Mouse (Mus musculus) limb, embryonic 14.5 days (tissue): Measurements from ENCODE around the gene Col4a3bp. TPM values are rescaled to one million over a fixed set of nuclear protein-coding genes. Genes with fewer than 3 reads are reported as not detected.

Source experiments
- ATAC-seq: fragments of 200-750 bp; cut with Nextera tagmentation; 2 replicates; pipeline ENCODE4 v1.8.0; 2017; ENCODE audit warnings: low read depth, moderate number of reproducible peaks, moderate TSS enrichment; ENCODE audit not compliant: low FRiP score
- DNase-seq: peaks from one replicate; pipeline ENCODE4 v3.0.0-alpha.2; 2015; ENCODE audit warnings: low spot score
- H3K27ac ChIP-seq: fragments of 300-500 bp; sonication (generic); replicated peaks from 2 replicates; pipeline ENCODE4 v1.5.1; 2014; ENCODE audit warnings: low read depth, mild to moderate bottlenecking, low read length, moderate library complexity, mixed read lengths
- H3K27me3 ChIP-seq: fragments of 300-500 bp; sonication (generic); 2 replicates; pipeline ENCODE4 v1.6.1; 2014; ENCODE audit warnings: low read length, mixed read lengths; ENCODE audit not compliant: control insufficient read depth, insufficient read depth
- H3K36me3 ChIP-seq: fragments of 300-500 bp; sonication (generic); 2 replicates; pipeline ENCODE4 v1.6.1; 2014; ENCODE audit warnings: mild to moderate bottlenecking, low read length, moderate library complexity, mixed read lengths; ENCODE audit not compliant: control insufficient read depth, insufficient read depth
- H3K4me1 ChIP-seq: fragments of 300-500 bp; sonication (generic); 2 replicates; pipeline ENCODE4 v1.6.1; 2014; ENCODE audit warnings: antibody characterized with exemption, low read length, mixed read lengths; ENCODE audit not compliant: control insufficient read depth, insufficient read depth
- H3K4me2 ChIP-seq: fragments of 300-500 bp; sonication (generic); replicated peaks from 2 replicates; pipeline ENCODE4 v1.6.1; 2014; ENCODE audit warnings: low read depth, mild to moderate bottlenecking, low read length, moderate library complexity; ENCODE audit not compliant: severe bottlenecking
- H3K4me3 ChIP-seq: fragments of 300-500 bp; sonication (generic); replicated peaks from 2 replicates; pipeline ENCODE4 v1.5.1; 2014; ENCODE audit warnings: low read length
- H3K9ac ChIP-seq: fragments of 300-500 bp; sonication (generic); 2 replicates; pipeline ENCODE4 v1.6.1; 2014; ENCODE audit warnings: mild to moderate bottlenecking, low read depth, low read length, moderate library complexity; ENCODE audit not compliant: severe bottlenecking
- H3K9me3 ChIP-seq: fragments of 300-500 bp; sonication (generic); 2 replicates; pipeline ENCODE4 v1.6.1; 2016; ENCODE audit warnings: low read length; ENCODE audit not compliant: control insufficient read depth
- POLR2A ChIP-seq: fragments of 200-500 bp; IDR thresholded peaks from 2 replicates; pipeline ENCODE4 v1.8.0; 2012; ENCODE audit warnings: inconsistent platforms, mild to moderate bottlenecking, moderate library complexity, borderline replicate concordance; ENCODE audit not compliant: insufficient read depth, insufficient read length; ENCODE audit errors: extremely low read depth
- WGBS: fragments of 180-500 bp; shearing (Covaris S2); extraction: QIAGEN DNeasy Blood & Tissue Kit; methylation state at CpG from one replicate; pipeline ENCODE4 v1.1.7; 2014; 5-methylcytosine and 5-hydroxymethylcytosine counted together
- polyA plus RNA-seq, 2 experiments: library from polyadenylated mRNA; depleted of rRNA in 1 of 2; stranded (reverse) in 1 of 2; unstranded in 1 of 2; fragments of >200 nt; fragmentation: Nextera tagmentation in 1 of 2; extraction: Ambion mirVana in 1 of 2; gene quantifications; 2 replicates each; pipeline versions ENCODE4 v1.2.1 to v1.2.3; 2012 to 2014

Col4a3bp gene
- polyA plus RNA-seq, 2 experiments, result 10.4 to 19.8 TPM

GRCm38 (mm10) chr13:96671078-96671905, 128.9 kb downstream of the Col4a3bp start:
- peaks cover 21% of the 10 kb centered on the region for H3K4me1 ChIP-seq
- peak overlapping the region; percentile 56 for H3K27ac ChIP-seq
- H3K27me3 ChIP-seq, result no peaks in the 10 kb centered on the region
- H3K9ac ChIP-seq, result peak overlapping the region; percentile 53
- H3K4me2 ChIP-seq, result peak overlapping the region; percentile 57
- peak overlapping the region; percentile 99 for H3K4me3 ChIP-seq
- WGBS, result 14% methylated on average over 31 of the region's 31 CpGs
- no peaks in the 10 kb centered on the region for H3K9me3 ChIP-seq
- TF ChIP-seq POLR2A, result no peak
- DNase-seq (no peak), ATAC-seq (no peak)
- H3K36me3 ChIP-seq, result peaks cover 6% of the 10 kb centered on the region; the same call in 1 of the 2 replicates

- Histone ChIP-seq H3K36me3 (no peaks in the 10 kb centered on the region), H3K9ac (no peak overlapping the region), H3K4me1 (peaks cover 21% of the 10 kb centered on the region), H3K4me2 (no peak overlapping the region), H3K27ac (0 out of 2 replicates have a peak overlapping the region, but pooled peaks have one; percentile 56), H3K4me3 (no peak overlapping the region), H3K27me3 (no peaks in the 10 kb centered on the region), H3K9me3 (no peaks in the 10 kb centered on the region)
- WGBS, result 91% methylated on average over 5 of the region's 5 CpGs
- no peak for TF ChIP-seq POLR2A
- DNase-seq (no peak), ATAC-seq (no peak)
Measured at GRCm38 (mm10) chr13:96671906-96672234, 129.5 kb downstream of the Col4a3bp start.

GRCm38 (mm10) chr13:96672276-96672675, 129.9 kb downstream of the Col4a3bp start:
- no peak for ATAC-seq
- H3K9me3 ChIP-seq, result no peaks in the 10 kb centered on the region
- H3K27ac ChIP-seq, result no peak overlapping the region
- no peak overlapping the region for H3K4me3 ChIP-seq
- 69% methylated on average over 6 of the region's 6 CpGs for WGBS
- no peaks in the 10 kb centered on the region for H3K36me3 ChIP-seq
- H3K4me2 ChIP-seq, result no peak overlapping the region
- peaks cover 21% of the 10 kb centered on the region for H3K4me1 ChIP-seq
- H3K27me3 ChIP-seq, result no peaks in the 10 kb centered on the region
- H3K9ac ChIP-seq, result no peak overlapping the region
- DNase-seq, result no peak
- no peak for TF ChIP-seq POLR2A

GRCm38 (mm10) chr13:96673817-96674216, 131.4 kb downstream of the Col4a3bp start:
- 82% methylated on average over 7 of the region's 7 CpGs for WGBS
- H3K36me3 ChIP-seq, result no peaks in the 10 kb centered on the region
- ATAC-seq, result no peak
- no peak overlapping the region for H3K27ac ChIP-seq
- TF ChIP-seq POLR2A, result no peak
- H3K27me3 ChIP-seq, result no peaks in the 10 kb centered on the region
- DNase-seq, result no peak
- no peak overlapping the region for H3K9ac ChIP-seq
- no peak overlapping the region for H3K4me2 ChIP-seq
- H3K4me3 ChIP-seq, result no peak overlapping the region
- no peaks in the 10 kb centered on the region for H3K9me3 ChIP-seq
- H3K4me1 ChIP-seq, result peaks cover 13% of the 10 kb centered on the region

- ATAC-seq, result no peak
- WGBS, result 81% methylated on average over 6 of the region's 6 CpGs
- H3K9me3 ChIP-seq, result no peaks in the 10 kb centered on the region
Measured at GRCm38 (mm10) chr13:96675756-96676155, 133.3 kb downstream of the Col4a3bp start.

More at GRCm38 (mm10) chr13:96675756-96676155, 133.3 kb downstream of the Col4a3bp start:
- TF ChIP-seq POLR2A, result no peak
- no peaks in the 10 kb centered on the region for H3K27me3 ChIP-seq
- 0 out of 2 replicates have a peak, but pooled peaks cover 4% of the 10 kb centered on the region for H3K4me1 ChIP-seq
- no peak for DNase-seq
- no peak overlapping the region for H3K9ac ChIP-seq
- H3K36me3 ChIP-seq, result no peaks in the 10 kb centered on the region
- H3K4me3 ChIP-seq, result no peak overlapping the region
- H3K27ac ChIP-seq, result no peak overlapping the region
- H3K4me2 ChIP-seq, result no peak overlapping the region
